Mouse (Mus musculus): ENCODE data around the gene Ky.

DNA sequence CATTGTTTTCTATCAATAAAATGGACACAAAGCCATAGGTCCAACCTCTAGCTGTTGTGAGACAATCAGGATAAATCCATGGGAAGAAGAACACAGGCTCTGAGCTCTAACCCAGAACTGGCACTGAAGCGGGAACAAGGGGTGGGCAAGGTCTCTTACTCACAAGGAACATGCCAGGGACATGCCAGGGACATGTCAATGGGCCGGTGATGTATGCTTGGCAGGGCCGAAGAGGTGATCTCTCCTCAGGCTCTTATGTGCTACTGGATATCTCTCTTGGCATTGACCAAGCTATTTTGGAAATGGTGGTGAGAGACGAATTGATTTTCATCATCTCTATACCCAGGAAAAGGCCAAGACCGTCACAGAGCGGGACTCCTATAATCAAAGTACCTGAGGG lies 6.8 kb upstream of the Ky start:
- TF ChIP-seq EP300 (IDR thresholded peaks at IDR 0.05) = no peak
- no peak for TF ChIP-seq CTCF (IDR thresholded peaks at IDR 0.05)
